Mouse (Mus musculus): Measurements from ENCODE around the gene Naa35. TPM values are rescaled to one million over a fixed set of nuclear protein-coding genes. Genes with fewer than 3 reads are reported as not detected.

The Naa35 gene
- polyA plus RNA-seq, 1 experiment from 2014 or later, result 108 TPM

DNA sequence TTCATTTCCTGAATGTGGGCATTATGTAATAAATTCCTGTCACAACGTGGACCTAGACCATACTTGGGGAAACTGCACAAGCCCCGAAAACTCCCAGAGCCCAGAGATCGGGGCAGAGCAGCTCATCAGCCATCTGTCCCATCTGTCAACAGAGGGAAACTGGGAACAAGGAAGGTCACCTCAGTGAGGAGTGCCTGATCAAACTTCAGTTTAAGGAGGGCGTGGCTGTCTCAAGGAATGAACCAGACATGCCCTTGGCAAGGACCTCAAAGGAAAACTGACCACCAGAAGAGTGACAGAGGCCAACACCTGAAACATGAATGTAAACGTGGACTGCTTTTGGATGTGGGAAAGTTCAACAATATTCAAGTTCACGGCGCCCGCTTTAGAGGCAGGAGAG lies 76.3 kb downstream of the Naa35 start:
- Histone ChIP-seq H3K9ac (no peak overlapping the region), H3K4me2 (replicated peaks) (no peak overlapping the region), H3K27ac (no peak overlapping the region), H3K36me3 (peaks cover 76% of the 10 kb centered on the region), H3K27me3 (no peaks in the 10 kb centered on the region), H3K4me3 (no peak overlapping the region), H3K4me1 (peaks cover 14% of the 10 kb centered on the region), H3K9me3 (replicated peaks) (no peaks in the 10 kb centered on the region; the same call in 1 of the 2 replicates)
- 94% methylated on average over 8 of the region's 8 CpGs for WGBS
- no peak for ATAC-seq (ENCODE audit: low FRiP score)

DNA sequence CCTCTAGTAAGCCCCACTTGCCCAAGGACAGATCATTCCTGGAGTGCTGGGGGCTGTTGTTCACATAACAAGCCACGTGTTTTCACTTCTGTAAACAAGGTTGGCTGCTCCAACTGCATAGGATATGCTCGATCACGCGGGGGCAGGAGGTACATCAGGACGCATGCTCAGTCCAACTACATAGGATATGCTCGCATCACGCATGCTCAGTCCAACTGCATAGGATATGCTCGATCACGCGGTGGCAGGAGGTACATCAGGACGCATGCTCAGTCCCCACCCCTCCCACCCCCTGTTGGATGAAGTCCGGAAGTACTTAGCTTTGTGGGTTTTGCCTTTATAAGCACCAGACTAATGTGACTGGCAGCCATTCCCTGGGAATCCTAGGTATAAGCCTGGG lies 76.9 kb downstream of the Naa35 start:
- Histone ChIP-seq H3K9me3 (replicated peaks) (no peaks in the 10 kb centered on the region; the same call in 1 of the 2 replicates), H3K4me2 (replicated peaks) (no peak overlapping the region), H3K36me3 (peaks cover 78% of the 10 kb centered on the region), H3K4me3 (no peak overlapping the region), H3K4me1 (peaks cover 9% of the 10 kb centered on the region), H3K27ac (no peak overlapping the region), H3K9ac (no peak overlapping the region), H3K27me3 (no peaks in the 10 kb centered on the region)
- no peak for ATAC-seq (ENCODE audit: low FRiP score)
- WGBS, result 96% methylated on average over 12 of the region's 12 CpGs

DNA sequence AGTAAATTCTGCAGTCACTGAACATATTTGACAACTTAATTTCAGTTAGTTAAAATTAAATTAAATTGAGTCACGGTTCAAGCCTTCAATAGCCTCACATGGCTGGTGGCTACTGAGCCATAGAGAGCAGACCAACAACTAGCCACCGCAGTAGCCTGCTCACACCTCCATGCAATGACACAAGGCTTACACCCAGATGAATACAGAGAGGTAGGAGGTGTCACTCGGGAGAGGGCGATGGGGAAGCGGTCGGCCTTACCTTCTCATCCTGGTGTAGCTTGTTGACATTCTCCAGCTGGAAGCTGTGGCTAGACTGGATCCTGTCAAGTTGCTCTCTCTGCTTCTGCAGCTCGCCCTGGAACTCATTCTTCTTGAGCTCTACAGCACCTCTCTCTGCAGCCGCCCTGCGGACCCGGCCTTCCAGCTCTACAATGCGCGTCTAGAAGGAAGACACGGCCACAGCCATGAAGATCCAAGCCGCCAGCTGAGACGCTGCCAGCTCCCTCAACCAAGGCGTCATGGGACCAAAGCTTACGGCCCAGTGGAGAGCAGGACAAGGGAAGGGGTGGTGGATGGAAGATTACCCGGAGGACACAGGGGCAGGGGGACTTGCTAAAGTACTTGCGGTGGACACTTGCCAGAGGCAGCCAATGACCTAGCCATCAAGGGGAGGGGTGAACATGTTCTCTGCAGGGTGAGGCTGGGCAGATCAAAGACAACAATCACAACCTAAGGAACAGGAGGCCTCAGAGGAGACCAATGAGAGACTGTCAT lies 79.1 kb downstream of the Naa35 start:
- Histone ChIP-seq H3K4me2 (replicated peaks) (no peak overlapping the region), H3K4me3 (no peak overlapping the region), H3K9me3 (replicated peaks) (no peaks in the 10 kb centered on the region), H3K27ac (no peak overlapping the region), H3K27me3 (no peaks in the 10 kb centered on the region), H3K9ac (no peak overlapping the region), H3K4me1 (peaks cover 3% of the 10 kb centered on the region; the same call in 1 of the 2 replicates), H3K36me3 (peaks cover 63% of the 10 kb centered on the region)
- ATAC-seq (ENCODE audit: low FRiP score), result no peak
- 95% methylated on average over 19 of the region's 19 CpGs for WGBS

DNA sequence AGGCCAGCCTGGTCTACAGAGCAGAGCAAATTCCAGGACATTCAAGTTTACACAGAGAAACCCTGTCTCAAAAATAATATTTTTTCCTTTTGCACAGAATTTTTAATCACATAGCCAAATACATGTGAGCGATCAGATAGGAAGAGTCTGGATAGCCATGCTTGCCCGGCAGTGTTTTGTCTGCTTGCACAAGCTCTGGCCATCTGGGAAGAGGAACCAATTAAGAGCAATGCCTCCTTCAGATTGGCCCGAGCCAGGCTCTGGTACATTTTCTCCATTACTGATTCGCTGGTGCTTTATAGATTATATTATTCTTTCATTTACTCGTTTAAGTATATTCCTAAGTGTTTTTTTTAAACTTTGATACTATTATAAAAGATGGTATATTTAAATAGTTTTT lies 82.7 kb downstream of the Naa35 start:
- no peak overlapping the region for H3K9ac ChIP-seq
- H3K27ac ChIP-seq, result no peak overlapping the region
- no peaks in the 10 kb centered on the region for H3K9me3 ChIP-seq (replicated peaks)
- no peak overlapping the region for H3K4me3 ChIP-seq
- H3K36me3 ChIP-seq, result peaks cover 28% of the 10 kb centered on the region
- no peak for ATAC-seq (ENCODE audit: low FRiP score)
- 86% methylated on average over 5 of the region's 5 CpGs for WGBS
- H3K4me1 ChIP-seq, result peaks cover 20% of the 10 kb centered on the region
- H3K27me3 ChIP-seq, result no peaks in the 10 kb centered on the region
- H3K4me2 ChIP-seq (replicated peaks), result no peak overlapping the region

DNA sequence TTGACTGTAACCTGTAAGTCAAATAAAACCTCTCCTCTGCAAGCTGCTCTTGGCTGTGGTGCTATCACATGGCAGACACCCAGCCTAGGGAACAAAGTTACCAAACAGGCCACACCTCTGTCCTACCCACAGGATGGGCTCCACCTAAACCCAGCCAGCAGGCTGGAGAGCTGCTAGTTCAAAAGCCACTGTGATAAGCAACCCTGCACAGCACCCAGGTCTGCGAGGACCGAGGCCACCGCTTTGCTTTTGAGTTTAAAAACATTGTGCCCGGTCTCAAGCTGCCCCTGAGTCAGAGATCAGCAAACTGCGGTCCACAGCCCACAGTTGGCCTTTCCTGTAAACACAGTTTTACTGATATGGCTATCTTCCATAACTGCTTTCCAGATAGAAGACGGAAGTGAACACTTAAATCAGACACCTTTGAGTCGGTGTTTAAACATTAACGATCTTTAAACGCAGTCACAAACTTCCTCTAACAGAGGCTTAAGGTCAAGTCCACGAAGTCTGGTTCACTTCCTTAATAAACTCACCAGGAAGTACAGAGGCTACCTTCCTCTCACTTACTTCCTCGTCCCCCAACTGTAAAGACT lies 83.5 kb downstream of the Naa35 start:
- ATAC-seq (ENCODE audit: low FRiP score), result no peak
- peaks cover 21% of the 10 kb centered on the region for H3K36me3 ChIP-seq
- peak overlapping the region; percentile 7; the same call in 1 of the 2 replicates for H3K27ac ChIP-seq
- no peak overlapping the region for H3K9ac ChIP-seq
- H3K27me3 ChIP-seq, result no peaks in the 10 kb centered on the region
- no peak overlapping the region for H3K4me2 ChIP-seq (replicated peaks)
- H3K4me1 ChIP-seq, result peaks cover 25% of the 10 kb centered on the region
- WGBS, result 83% methylated on average over 11 of the region's 11 CpGs
- H3K4me3 ChIP-seq, result no peak overlapping the region
- H3K9me3 ChIP-seq (replicated peaks), result no peaks in the 10 kb centered on the region

DNA sequence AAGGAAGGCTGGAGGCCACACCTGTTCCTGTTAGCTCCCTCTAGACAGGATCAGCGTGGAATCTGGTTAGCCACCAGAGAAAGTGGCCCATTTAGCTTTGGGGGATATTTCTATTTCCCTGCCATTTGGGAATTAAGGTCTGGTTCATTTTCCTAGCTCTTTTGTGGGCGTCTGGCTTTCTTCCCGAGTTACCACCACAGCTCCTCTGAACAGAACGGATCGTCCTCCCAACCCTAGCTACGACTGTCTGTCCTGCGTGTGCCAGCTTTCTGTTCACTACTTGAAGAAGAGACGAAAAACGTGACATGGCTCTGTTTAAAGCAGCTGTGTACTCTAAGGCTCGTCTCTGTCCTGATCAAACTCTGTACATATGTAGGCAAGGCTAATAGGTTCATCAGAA lies 84.9 kb downstream of the Naa35 start:
- ATAC-seq (ENCODE audit: low FRiP score), result no peak
- H3K27me3 ChIP-seq, result no peaks in the 10 kb centered on the region
- H3K4me2 ChIP-seq (replicated peaks), result no peak overlapping the region
- peaks cover 8% of the 10 kb centered on the region for H3K36me3 ChIP-seq
- H3K4me1 ChIP-seq, result peaks cover 30% of the 10 kb centered on the region
- H3K9ac ChIP-seq, result no peak overlapping the region
- no peak overlapping the region for H3K27ac ChIP-seq
- WGBS, result 90% methylated on average over 10 of the region's 10 CpGs
- H3K4me3 ChIP-seq, result no peak overlapping the region
- H3K9me3 ChIP-seq (replicated peaks), result no peaks in the 10 kb centered on the region

DNA sequence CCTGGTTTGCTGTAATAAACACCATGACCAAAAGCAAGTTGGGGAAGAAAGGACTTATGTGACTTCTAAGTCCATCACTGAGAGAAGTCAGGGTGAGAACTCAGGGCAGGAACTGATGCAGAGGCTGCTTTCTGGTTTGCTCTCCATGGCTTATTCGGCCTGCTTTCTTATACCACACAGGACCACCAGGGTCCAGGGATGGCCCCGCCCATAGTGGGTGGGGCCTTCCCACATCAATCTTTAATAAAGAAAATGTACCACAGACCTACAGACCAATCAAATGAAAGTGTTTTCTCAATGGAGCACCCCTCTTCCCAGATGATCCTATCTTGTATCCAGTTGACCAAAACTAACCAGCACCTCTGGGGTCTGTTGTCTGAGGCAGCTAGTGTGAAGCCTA lies 86.5 kb downstream of the Naa35 start:
- H3K9me3 ChIP-seq (replicated peaks), result no peaks in the 10 kb centered on the region
- H3K36me3 ChIP-seq, result 0 out of 2 replicates have a peak, but pooled peaks cover under 1% of the 10 kb centered on the region
- no peaks in the 10 kb centered on the region for H3K27me3 ChIP-seq
- peak; percentile 49 for ATAC-seq (ENCODE audit: low FRiP score)
- peaks cover 30% of the 10 kb centered on the region for H3K4me1 ChIP-seq
- WGBS, result 62% methylated on average over 2 of the region's 2 CpGs
- H3K27ac ChIP-seq, result no peak overlapping the region; the same call in 1 of the 2 replicates
- no peak overlapping the region for H3K4me3 ChIP-seq
- no peak overlapping the region for H3K4me2 ChIP-seq (replicated peaks)
- no peak overlapping the region for H3K9ac ChIP-seq

DNA sequence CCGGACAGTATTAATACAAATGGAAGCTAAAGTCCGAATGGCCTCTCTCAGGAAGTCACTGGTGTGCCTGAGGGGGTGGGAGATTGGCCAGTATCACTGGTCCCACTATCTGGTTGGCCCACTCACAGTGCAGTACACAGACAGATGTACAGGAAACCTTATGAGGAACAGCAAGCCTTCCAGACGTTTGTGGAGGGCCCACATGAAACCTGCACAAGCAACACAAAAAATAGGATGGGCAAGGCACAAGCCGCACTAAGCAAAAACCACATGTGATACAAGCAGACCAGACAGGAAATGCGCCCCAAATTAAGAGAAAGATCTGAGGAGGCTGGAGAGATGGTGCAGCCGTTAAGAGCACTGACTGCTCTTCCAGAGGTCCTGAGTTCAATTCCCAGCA lies 87.2 kb downstream of the Naa35 start:
- no peak for ATAC-seq (ENCODE audit: low FRiP score)
- H3K4me1 ChIP-seq, result peaks cover 30% of the 10 kb centered on the region
- no peak overlapping the region for H3K4me3 ChIP-seq
- H3K36me3 ChIP-seq, result no peaks in the 10 kb centered on the region
- no peak overlapping the region for H3K9ac ChIP-seq
- H3K9me3 ChIP-seq (replicated peaks), result no peaks in the 10 kb centered on the region
- H3K27ac ChIP-seq, result peak overlapping the region; percentile 68
- 71% methylated on average over 6 of the region's 6 CpGs for WGBS
- H3K4me2 ChIP-seq (replicated peaks), result peak overlapping the region; percentile 15; the same call in 1 of the 2 replicates
- no peaks in the 10 kb centered on the region for H3K27me3 ChIP-seq

DNA sequence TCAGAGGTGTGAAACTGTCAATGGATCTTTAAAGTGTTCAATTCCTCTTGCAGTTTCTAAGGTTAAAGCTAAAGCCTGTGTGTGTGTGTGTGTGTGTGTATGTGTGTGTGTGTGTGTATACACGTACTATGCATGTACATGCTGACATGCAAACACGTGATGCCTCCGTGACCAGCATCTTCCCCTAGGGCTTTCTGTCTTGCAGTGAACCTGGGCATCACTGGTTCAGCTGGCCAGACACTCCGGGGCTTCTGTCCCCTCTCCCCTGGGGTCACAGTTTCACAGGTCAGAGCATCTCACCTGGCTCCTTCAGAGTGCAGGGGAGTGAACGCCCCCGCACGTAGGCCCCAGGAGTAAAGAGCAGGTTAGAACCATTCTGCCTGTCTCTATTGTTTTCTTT lies 88.5 kb downstream of the Naa35 start:
- peak overlapping the region; percentile 79 for H3K4me2 ChIP-seq (replicated peaks)
- H3K9ac ChIP-seq, result peak overlapping the region; percentile 90
- peak; percentile 13; the same call in 1 of the 2 replicates for ATAC-seq (ENCODE audit: low FRiP score)
- peak overlapping the region; percentile 32 for H3K4me3 ChIP-seq
- H3K36me3 ChIP-seq, result no peaks in the 10 kb centered on the region
- H3K9me3 ChIP-seq (replicated peaks), result no peaks in the 10 kb centered on the region
- 23% methylated on average over 7 of the region's 7 CpGs for WGBS
- peak overlapping the region; percentile 90 for H3K27ac ChIP-seq
- H3K27me3 ChIP-seq, result no peaks in the 10 kb centered on the region
- H3K4me1 ChIP-seq, result peaks cover 28% of the 10 kb centered on the region

DNA sequence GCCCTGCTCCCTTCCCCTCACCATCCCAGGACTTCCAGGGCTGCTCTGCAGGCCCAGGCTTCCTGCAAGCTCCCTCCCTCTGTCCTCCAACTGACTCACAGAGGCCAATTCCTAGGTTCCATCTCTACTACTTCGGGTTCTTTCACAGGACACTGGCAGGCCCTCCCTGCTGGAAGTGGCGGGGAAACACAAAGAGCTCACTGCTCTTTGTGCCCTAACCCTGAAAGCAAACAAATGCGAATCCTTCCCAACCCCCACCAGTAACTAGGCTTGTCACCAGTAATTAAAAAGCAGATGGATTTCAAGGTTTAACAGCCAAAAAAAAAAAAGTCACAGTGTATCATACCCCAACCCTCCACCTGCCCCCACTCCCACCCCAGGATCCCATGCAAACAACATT lies 89.2 kb downstream of the Naa35 start:
- peaks cover 27% of the 10 kb centered on the region for H3K4me1 ChIP-seq
- H3K36me3 ChIP-seq, result no peaks in the 10 kb centered on the region
- peak overlapping the region; percentile 79 for H3K4me3 ChIP-seq
- peak; percentile 26; the same call in 1 of the 2 replicates for ATAC-seq (ENCODE audit: low FRiP score)
- peak overlapping the region; percentile 90 for H3K27ac ChIP-seq
- H3K9ac ChIP-seq, result peak overlapping the region; percentile 90
- H3K4me2 ChIP-seq (replicated peaks), result peak overlapping the region; percentile 79
- no peaks in the 10 kb centered on the region for H3K27me3 ChIP-seq
- no peaks in the 10 kb centered on the region for H3K9me3 ChIP-seq (replicated peaks)
- 2% methylated on average over 3 of the region's 3 CpGs for WGBS

DNA sequence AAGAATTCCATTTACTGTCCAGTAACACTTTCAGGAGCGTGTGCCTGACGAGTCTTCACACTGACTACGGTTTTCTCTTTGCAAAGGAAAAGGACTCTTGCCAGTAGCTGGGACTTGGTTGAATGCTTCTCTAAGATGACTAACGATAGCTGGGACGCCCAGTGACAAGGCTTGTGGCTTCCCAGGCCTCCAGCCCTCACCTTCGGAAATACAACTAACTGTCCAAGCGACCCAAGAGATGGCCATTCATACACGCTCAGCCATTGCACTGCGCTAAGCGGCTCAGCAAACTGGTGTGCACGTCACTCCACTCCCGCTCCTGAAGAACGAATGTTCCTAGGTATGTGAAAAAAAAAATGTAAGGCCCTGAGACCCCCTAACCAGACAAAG lies 89.7 kb downstream of the Naa35 start:
- H3K36me3 ChIP-seq, result no peaks in the 10 kb centered on the region
- 0 out of 2 replicates have a peak, but pooled peaks have one; percentile 30 for ATAC-seq (ENCODE audit: low FRiP score)
- H3K4me2 ChIP-seq (replicated peaks), result peak overlapping the region; percentile 79
- no peaks in the 10 kb centered on the region for H3K27me3 ChIP-seq
- H3K4me3 ChIP-seq, result peak overlapping the region; percentile 79
- no peaks in the 10 kb centered on the region for H3K9me3 ChIP-seq (replicated peaks)
- H3K9ac ChIP-seq, result peak overlapping the region; percentile 90
- peak overlapping the region; percentile 90 for H3K27ac ChIP-seq
- peaks cover 27% of the 10 kb centered on the region for H3K4me1 ChIP-seq
- under 1% methylated on average over 13 of the region's 13 CpGs for WGBS

DNA sequence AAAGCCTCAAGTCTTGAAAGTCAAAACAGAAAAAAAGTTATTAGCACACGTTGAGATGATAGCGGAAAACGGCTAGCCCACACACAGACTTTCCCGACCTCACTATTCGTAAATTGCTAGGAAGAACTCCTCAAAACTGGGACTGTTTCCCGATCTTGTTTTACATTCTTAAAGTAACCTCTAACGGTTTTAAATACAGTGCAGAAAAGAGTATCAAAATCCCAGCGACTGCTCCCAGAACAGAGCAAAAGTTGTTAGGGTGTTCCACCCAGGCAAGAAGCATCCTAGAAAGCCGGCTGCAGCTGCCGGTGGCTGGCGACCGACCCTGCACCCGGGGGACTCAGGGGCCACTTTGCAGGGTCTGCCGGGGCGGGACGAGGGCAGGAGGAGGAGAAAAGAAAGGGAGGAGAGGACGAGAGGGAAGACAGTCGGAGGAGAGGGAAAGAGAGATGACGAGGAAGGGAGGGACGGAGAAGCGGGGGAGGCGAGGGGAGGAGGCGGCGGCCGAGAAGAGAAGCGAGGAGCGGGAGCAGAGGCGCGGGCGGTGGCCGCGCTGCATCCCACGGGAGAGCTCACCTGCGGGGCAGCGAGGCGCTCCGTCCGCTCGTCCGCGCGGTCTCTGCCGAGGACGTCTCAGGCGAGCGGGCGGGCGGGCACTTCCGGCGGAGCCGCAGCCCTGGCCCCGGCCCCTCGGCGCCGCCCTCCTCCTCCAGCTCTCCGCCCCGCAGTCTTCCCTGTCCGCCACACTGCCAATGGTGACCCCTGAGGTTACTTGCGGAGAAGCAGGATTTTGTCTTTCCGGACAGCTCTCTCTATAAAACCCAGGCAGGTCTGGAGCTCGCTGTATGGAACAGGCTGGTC lies 90.3 kb downstream of the Naa35 start, which contains the start of gene Golm1:
Golm1 (minus strand) TSS at position 661 of the 861 bp plus-strand sequence.
- H3K36me3 ChIP-seq, result no peaks in the 10 kb centered on the region
- peaks cover 21% of the 10 kb centered on the region for H3K4me1 ChIP-seq
- H3K4me2 ChIP-seq (replicated peaks), result peak within 1 kb of the TSS; percentile 79
- no peaks in the 10 kb centered on the region for H3K27me3 ChIP-seq
- peak within 1 kb of the TSS; percentile 90 for H3K9ac ChIP-seq
- peak within 1 kb of the TSS; percentile 79 for H3K4me3 ChIP-seq
- H3K9me3 ChIP-seq (replicated peaks), result no peaks in the 10 kb centered on the region
- peak within 1 kb of the TSS; percentile 90 for H3K27ac ChIP-seq
- ATAC-seq (ENCODE audit: low FRiP score), result peak; percentile 67
- WGBS, result 0% methylated on average over 51 of the region's 61 CpGs
